Mouse (Mus musculus): ENCODE results near the gene Traf1.
A peak's percentile ranks its signal among the peaks of the same experiment; 100 is the strongest.

Gene Traf1

GRCm38 (mm10) chr2:34903191-34903590 is 58.4 kb downstream of the Traf1 start:
- no peak for DNase-seq (ENCODE audit: low read depth in 2 of 2, low spot score in 2 of 2)

- DNase-seq (ENCODE audit: low read depth in 2 of 2, low spot score in 2 of 2) = no peak
Observed at GRCm38 (mm10) chr2:34902731-34903130, 58.8 kb downstream of the Traf1 start.

GRCm38 (mm10) chr2:34901726-34902125 is 59.8 kb downstream of the Traf1 start:
- DNase-seq (ENCODE audit: low read depth in 2 of 2, low spot score in 2 of 2) = no peak

GRCm38 (mm10) chr2:34900412-34900811 is 61.2 kb downstream of the Traf1 start:
- no peak for DNase-seq (ENCODE audit: low read depth in 2 of 2, low spot score in 2 of 2)

GRCm38 (mm10) chr2:34899682-34900081 is 61.9 kb downstream of the Traf1 start:
- no peak for DNase-seq (ENCODE audit: low read depth in 2 of 2, low spot score in 2 of 2)

GRCm38 (mm10) chr2:34897820-34898219 is 63.8 kb downstream of the Traf1 start:
- peak; percentile 29 to 45 for DNase-seq (ENCODE audit: low read depth in 2 of 2, low spot score in 2 of 2)

GRCm38 (mm10) chr2:34896821-34897460 is 64.6 kb downstream of the Traf1 start:
- no peak for DNase-seq (ENCODE audit: low read depth in 2 of 2, low spot score in 2 of 2)

- no peak for DNase-seq (ENCODE audit: low read depth in 2 of 2, low spot score in 2 of 2)
Observed at GRCm38 (mm10) chr2:34895503-34896113, 66.0 kb downstream of the Traf1 start.

GRCm38 (mm10) chr2:34893950-34894349 is 67.6 kb downstream of the Traf1 start:
- DNase-seq (ENCODE audit: low read depth in 2 of 2, low spot score in 2 of 2) = no peak
